Mouse (Mus musculus) spleen, adult 2 months (tissue): ENCODE measurements around the gene Vmn2r27.

Source experiments
- CTCF ChIP-seq: fragments of 200-500 bp; IDR thresholded peaks from 2 replicates; pipeline ENCODE4 v1.5.1; 2011; ENCODE audit warnings: mild to moderate bottlenecking, inconsistent platforms; ENCODE audit not compliant: insufficient read depth, insufficient read length, insufficient replicate concordance; ENCODE audit errors: extremely low read depth
- POLR2A ChIP-seq: fragments of 200-500 bp; IDR thresholded peaks from 2 replicates; pipeline ENCODE4 v1.6.1; 2011; ENCODE audit warnings: low read depth, low read length, inconsistent platforms

DNA sequence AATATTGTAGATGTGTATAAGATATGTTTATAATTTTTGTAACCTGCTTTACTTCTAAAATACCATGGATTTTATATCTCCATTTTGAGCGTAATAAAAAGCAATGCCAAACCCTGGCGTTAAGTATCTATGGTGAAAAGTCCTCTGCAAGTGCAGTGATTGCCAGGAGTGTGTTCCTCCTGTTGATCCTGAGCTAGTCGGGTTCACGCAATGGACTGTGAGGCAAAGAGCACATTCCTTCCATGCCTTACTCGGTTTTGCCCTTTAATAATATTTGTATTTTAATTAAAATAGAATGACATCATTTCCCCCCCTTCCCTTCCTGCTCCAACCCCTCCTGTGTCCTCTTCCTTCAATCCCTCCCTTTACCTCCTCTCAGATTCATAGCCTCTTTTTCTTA is 46.0 kb upstream of the Vmn2r27 start:
- no peak for TF ChIP-seq POLR2A
- no peak for TF ChIP-seq CTCF
